Mouse (Mus musculus): ENCODE measurements around the gene Tom1.

Gene Tom1

DNA sequence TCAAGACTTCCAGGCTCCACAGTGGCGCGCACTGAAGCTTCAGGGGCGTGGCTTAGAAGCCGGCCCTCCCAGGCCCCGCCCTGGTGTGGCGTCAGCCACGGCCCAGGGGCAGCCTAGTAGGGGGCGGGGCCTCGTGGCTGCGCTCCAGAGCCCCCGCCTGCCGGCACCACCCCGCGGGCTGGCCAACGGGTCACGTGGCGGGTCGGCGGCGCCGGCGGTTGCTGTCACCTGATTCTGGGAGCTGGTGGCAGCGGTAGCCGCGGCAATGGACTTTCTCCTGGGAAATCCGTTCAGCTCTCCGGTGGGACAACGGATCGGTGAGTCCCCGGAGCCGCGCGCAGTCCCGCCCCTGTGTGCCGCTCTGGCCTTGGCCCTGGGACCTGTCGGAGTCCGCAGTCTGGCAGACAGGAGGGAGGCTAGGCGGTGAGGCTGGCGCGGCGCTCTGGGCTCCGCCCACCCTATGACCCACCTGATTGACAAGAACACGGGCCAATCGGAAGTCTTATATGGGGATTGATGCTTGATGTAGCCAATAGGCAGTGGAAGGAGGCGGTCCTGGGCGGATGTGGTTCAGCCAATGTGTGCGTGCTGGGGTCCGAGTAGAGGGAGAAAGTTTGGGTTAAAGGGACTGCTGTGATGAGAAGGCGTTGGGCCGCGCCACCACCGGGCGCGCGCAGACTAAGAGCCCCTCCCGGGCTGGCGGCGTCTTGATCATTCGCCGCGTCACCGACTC, at the start of gene Tom1:
TSS of gene Tom1 (plus strand) at position 195 of the 733 bp plus-strand sequence.
- CTCF ChIA-PET: no interaction called here

DNA sequence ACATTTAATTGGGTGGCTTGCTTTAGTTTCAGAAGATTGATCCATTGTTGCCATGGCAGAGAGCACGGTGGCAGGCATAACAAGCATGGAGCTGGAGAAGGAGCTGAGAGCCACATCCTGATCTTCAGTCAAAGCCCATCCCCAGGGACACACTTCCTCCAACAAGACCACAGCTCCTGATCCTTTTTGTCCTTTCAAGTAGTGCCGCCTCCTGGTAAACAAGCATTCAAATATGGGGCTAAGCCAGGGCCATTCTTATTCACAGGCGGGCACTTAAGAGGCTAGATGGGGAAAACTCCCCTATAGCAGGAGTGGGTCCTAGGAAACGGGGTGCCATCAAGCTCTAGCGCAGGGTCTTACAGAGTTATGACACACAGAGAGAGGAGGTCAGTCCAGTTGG, 46.1 kb upstream of the Tom1 start:
- CTCF ChIA-PET: no interaction called here

DNA sequence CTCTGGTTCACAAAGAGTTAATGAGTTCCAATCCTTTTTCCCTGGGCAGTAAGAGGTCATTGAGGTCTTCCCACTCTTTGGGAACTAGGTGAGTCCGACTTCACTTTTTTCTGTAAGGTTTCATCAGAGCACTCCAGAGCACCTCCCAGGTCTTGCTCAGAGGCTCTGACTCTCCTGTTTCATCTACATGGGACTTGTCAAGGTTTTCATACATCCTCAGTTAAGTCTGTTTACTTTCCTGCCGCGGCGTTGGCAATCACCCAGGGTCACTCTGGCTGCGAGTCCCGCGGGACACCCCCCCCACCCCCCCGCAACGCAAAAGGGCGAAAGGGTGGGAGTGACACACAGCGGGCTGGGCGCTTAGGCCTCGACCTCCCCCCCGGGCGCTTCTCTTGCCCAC, 43.5 kb upstream of the Tom1 start:
- CTCF ChIA-PET: no interaction called here

DNA sequence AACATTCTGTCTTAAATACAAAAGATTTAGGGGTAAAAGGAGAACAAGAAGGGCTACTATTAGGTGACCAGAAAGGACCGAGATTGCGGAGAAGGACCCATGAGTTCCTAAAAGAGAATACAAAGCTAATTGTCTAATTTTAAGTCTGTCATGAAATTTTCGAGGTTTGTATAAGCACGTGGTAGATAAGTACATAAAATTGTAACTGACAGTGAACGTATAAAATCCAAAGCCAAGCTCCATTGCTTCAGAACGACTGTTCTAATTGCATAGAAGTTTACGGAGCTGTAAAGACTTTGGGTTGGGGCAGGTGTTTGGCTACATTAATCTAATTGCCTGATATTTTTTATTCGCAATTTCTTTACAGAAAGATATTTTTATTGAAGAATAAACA, 40.4 kb upstream of the Tom1 start, which contains the start of gene Hmgxb4:
TSS of gene Hmgxb4 (plus strand) at position 276 of the 394 bp plus-strand sequence.
- CTCF ChIA-PET: no interaction called here

DNA sequence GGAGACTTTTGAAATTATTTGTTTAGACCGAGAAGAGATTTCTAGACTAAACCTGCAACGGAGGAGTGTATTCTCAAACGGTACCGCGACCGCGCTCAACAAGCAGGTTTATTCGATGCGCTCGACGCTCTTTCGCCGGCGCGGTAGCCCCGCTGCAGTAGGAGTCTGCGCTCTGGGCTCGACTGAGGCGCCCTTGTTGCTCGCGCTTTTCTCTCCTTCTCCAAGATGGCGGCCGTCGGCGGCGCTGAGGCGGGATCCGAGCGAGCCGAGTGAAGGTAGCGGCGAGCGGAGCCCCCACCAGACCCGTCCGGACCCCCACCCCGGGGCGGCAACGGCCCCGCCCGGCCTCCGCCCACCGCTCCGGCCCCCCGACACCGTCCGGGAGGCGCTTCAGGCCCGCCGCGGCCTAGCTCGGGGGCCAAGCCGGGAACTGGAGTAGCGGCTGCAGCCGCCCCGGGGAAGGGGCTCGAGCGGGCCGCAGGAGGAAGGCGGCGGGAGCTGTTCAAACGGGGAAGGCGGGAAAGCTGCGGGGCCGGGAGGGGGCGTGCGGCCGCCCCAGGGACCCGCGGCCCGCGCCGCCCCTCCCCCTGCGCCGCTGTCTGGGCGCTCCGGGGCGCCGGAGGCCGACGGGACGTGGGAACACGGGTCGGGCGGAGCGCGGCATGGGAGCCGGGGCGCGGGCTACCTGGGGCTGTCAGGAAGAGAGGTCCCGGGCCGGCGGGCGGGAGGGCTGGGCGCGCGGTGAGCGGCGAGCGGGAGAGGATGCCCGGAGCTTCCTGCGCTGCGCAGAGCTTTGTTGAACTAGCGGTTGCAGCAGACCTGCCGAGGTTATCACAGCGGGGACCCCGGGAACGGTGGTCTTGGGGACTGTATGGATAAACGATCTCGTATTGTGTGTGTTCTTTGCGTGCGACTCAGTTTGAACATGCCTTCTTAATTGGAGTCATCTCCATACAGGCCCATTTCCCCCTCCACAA, 39.7 kb upstream of the Tom1 start:
- CTCF ChIA-PET: no interaction called here

DNA sequence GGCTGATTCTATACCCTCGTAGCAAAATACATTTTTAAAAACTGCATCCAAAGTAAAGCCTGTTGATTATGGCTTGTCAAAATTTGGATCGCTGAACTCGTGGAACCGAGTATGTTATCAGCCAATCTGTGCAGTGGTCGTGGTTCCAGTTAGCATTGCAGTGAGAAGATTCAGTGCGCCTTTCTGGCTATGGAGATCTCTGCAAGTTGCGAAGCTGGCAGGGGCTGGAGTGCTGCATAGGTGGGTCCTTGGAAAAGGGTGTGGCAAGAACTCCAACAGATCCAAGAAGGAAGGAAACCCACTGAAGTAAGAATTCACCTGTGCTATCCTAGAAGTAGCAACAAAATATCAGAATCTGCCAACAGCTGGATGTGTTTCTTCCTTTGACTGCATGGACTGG, 39.0 kb upstream of the Tom1 start:
- CTCF ChIA-PET: no interaction called here

DNA sequence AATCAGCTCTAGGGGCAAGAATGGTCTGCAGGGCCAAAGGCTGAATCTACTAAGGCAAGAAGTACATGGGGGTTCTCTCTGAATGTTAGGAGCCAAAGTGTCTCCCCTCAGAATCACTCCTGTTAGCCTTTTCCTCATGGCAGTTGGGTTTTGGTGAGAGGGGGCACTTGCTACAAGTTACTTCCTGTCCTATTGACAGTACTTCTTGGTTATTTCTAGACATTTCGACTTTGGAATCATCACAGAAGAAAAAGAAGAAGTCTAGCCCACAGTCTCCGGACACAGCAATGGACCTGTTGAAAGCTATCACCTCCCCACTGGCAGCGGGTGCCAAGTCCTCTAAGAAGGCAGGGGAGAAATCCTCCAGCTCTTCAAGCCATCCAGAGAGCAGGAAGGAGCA, 33.1 kb upstream of the Tom1 start:
- CTCF ChIA-PET: no interaction called here

DNA sequence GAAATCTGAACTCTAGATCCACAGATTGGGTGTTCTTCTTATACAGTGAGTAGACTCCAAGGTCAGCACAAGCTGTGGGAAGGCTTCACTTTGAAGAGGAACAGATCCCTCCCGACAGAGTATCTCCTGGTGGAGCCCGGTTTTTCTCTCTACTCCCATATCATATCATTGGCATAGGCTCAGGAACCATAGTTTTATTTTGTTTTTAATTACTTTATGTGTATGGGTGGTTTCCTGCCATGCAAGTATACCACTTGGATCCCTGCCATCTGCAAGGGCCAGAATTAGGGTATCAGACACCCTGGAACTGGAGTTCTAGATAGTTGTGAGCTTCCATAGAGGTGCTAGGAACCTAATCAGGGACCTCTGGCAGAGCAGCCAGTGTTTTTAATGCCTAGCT, 24.7 kb upstream of the Tom1 start:
- CTCF ChIA-PET: interaction anchor here (1.1 kb wide), 1 partner anchor 95 kb away, joined by 3 read pairs; no protein-coding TSS in a partner anchor

DNA sequence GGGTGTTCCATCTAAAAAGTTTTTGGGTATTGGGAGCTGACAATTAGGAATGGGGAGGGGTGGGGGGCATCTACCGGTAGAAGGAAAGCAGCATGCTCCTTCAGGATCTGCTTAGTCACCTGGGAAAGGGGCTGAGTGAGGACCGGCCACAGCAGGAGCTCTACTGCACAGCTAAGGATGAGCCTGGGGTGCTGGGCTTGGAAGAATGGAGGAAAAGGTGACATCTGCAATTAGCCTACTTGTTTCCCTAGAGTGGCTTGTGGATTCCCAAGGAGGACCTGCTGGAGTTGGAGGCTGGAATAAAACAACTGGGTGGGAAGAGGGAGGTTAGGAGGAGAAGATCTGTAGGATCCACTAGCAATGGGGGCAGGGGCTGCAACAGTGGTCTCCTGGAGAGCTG, 19.9 kb upstream of the Tom1 start:
- CTCF ChIA-PET: no interaction called here

DNA sequence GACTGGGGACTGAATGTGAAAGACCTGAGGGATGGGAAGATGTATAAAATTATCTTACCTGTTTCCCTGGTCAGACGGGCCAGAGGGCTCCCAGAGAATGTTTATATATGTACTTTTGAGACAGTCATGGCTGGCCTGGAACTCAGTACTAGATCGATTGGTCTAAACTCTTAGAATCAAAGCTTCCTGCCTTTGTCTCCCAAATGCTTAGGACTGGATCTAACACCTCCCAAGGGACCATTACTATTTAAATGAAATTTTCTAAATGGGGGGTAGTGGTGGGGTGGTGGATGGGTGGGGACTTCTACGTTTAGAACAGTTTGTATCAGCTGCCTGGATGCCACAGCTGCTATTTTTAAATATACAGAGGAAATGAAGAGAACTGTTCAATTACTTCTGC, 19.5 kb upstream of the Tom1 start:
- CTCF ChIA-PET: no interaction called here

DNA sequence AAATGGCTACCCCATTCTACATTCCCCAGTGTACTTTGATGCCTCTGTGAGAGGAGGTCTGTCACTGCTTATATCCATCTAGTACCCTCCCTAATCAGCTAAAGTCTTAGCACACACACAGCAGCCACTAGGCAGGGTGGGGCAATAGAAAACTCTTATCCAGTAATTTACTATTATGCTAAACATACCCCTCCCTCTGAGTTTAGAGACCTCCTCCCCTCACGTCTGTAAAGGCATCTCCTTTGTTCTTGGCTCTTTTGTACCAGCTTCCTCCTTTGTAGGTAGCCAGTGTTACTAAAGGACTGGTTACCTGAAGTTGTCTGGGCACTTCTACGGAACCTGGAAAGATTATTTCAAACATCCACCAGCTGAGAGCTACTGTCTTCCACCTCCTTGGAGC, 17.5 kb upstream of the Tom1 start:
- CTCF ChIA-PET: no interaction called here

DNA sequence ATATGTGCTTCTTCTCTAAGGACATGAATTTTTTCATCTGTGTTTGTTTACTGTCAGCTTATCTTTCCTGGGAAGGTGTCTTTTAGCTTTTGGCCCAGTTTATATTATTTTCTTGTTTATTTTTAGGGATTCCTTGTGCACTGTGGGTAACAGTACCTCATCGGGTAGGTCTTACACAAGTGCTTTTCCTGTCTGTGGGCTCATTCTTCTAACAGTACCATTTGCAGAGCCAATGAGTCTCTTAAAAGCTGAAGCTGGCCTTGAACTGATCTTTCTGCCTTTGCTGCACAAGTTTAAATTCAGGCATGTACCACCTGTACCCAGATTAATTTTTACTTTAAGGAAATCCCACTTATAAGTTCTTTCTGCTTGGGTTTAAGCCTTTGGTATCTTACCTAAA, 17.1 kb upstream of the Tom1 start:
- CTCF ChIA-PET: no interaction called here

DNA sequence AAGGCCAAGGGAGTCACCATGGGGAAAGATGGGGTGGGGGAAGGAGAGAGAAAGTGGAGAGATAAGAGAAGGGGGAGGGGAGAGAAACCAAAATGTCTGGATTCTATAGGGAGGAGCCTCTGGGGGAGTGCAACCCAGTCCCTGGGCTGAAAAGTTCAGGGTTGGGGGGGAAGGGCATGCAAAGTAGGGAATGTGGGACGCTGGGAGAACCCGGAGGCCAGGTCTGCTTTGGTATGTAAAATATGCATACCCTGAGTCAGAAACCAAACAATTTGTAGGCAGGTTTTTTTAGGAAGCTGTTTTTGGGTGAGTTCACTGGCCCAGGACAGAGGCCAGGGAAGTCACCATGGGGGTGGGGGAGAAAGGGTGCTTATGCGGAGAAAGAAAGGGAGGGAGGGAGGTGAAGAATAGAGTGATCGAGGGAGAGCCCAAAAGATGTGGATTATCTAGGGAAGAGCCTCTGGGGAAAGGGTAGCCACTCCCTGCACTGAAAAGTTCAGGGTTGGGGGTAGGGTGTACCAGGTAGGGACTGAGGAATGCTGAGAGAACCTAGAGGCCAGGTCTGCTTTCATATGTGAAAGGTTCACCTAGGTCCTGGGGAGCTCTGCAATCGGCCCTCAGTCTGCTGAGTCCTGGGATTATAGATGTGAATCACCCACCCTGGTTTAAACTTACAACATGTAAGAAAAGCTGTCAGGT, 15.1 kb upstream of the Tom1 start:
- CTCF ChIA-PET: no interaction called here

DNA sequence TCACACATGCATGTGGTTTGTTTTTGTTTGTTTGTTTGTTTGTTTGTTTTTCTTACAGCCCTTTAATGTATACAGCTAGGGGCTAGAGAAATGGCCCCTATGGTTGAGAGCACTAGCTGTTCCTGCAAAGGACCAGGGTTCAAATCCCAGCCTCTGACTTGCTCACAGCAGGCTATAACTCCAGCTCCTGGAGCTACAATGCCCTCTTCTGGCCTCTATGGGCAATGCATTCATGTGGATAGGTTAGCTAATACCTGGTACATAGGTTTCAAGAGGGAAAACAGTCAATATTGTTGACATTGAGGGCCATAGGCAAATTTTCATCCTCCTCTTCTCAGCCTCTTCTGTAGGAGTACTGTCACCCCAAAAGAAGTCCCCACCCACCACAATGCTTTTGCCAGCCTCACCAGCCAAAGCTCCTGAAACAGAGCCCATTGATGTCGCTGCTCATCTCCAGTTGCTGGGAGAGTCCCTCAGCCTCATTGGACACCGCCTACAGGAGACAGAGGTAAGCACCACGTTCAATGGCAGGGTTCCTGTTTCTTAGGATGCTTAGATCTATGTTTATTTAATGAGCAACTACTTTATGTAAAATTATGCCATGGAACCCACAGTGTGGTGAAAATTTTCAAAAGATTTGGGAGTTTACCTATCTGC, 9.7 kb upstream of the Tom1 start:
- CTCF ChIA-PET: no interaction called here

DNA sequence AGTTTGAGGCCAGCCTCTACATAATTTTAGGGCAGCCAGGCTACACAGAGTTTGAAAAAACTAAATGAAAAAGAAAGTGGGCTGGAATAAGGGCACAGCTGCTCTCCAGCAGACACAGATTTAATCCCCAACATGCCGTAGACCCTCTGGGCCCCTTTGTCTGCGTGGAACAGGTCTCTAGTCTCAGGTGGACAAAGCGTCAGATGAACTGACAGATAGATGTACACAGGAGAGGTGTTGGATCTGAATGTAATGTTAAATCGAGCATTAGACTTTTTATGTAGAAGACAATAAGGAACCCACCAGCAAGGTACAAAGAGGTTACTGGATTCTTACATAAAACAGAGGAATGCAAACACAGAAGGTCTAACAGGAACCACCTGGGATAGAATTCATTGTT, 7.7 kb upstream of the Tom1 start:
- CTCF ChIA-PET: no interaction called here

DNA sequence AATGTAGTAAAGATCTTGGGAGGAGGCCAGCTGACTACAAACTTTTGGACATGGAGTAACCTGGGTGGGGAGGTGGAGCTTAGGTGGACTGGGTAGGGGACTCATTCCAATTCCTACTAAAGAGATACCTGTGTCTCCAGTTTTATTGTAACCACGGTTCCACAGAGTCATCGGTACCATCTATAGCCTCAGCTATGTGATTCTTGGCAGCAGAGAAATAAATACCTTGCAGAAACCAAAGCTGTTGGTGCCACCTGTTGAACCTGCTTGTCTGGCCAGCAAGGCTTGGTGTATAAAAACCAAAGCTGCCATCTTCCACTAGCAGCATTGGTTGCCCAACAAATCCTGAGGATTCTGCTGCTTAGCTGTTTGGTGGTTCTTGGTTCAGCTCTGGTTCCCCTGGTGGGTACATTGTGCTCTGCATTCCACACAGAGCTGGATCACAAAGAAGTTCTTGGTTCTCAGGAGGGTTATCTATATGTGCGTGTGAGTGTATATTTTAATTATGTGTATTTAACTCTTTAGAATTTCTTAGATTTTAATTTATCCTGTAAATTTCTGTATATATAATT, 3.0 kb upstream of the Tom1 start:
- CTCF ChIA-PET: no interaction called here

DNA sequence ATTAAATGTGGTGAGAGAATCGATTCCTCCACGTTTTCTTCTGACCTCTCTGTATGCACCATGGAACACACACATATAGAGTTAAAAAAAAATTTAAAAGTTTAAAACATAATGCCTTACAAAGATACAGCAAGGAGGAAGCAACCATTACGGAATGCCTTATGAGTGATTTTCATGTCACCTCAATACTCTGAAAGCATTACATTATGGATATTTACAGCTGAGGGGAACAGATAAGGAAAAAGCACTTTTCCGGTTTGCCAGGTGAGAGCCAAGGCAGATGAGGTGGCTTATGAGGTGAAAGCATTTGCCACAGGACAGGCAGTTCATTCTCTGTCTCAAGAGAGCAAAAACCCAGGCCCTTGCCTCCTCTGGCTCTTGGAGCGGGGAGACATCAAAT, 544 bp upstream of the Tom1 start:
- CTCF ChIA-PET: no interaction called here

DNA sequence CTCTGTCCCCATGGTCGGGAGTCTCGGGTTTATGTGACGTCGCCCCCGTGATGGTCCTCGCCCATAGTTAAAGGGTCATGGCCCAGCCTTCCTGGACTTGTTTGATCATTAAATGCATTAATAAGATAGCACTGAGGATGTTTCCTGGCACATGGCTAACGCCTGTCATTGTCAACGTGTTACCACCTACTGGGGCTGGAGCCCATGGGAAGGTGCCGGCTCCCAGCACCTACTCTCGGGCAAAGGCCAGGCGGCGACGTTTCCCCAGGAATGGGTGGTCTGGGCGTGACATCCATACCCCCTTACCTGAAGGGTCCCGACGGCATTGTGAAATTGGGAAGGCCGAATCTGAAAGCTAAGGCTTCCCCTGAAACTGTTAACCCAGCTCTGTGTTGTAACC, 780 bp downstream of the Tom1 start:
- CTCF ChIA-PET: no interaction called here

DNA sequence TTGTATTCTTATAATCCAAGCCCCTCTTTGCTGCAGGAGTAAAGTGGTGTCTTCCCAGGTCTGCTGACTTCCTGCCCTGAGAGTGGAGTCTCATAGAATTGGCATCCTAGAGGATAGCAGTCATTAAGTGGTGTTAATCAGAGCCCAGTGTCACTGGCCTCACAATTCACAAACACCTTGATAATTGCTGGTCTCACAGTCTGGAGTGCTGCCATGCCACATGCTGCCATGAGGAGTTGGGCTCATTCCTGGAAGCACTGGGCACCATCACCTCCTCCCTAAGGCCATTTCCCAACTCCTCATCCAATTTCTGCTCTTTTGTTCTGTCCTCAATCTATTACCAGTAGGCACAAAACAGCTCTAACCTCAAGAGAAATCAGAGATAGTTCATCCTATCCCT, 2.1 kb downstream of the Tom1 start:
- CTCF ChIA-PET: no interaction called here

DNA sequence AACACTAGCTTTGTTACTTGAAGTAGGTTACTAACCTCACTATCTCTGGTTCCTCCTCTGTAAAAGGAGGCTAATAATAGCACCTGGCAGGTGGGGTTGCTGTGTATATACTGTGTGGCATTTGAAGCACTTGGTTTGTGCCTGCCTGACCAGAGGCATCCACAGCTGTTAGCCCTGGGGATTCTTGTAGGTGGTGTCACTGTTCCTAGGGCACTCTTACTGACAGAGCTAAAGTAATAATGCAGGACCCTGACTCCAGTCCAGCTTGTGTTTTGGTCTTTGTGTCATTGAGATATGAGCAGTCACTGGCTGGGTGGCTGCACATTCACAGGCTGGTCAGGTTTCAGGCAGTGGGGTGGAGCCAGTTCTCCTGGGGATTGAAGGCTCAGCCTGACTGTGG, 5.0 kb downstream of the Tom1 start:
- CTCF ChIA-PET: no interaction called here

DNA sequence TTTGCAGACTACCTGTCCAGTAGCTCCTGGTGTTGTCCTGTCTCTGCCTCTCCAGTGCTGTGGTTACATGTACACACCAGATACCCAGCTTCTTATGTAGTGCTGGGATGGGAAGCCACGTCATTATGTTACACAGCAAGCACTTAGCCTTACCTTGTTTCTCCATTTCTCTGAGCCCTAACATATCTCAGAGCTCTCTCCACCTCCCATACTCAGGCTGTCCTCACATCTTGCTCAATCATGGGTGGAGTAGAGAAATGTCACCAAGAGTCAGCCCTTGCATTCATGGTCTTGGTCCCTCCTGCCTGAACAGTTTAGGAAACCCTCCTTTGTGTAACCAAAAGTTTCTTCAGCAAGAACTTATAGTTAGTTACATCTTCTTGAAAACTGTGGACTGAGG, 6.2 kb downstream of the Tom1 start:
- CTCF ChIA-PET: no interaction called here

DNA sequence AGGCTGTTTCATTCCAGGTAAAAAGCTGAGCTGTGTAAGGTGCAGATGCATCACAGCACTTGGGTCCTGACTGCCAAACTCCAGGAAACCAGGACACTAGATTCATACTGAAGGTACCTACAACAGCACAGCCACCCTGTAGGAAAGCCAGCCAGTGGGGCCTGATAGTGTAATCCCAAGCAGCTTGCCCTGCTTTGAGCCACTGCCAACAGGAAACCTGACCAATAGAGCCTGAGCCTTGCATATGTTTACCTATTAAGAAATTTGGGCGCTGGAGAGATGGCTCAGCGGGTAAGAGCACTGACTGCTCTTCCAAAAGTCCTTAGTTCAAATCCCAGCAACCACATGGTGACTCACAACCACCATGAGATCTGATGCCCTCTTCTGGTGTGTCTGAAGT, 8.7 kb downstream of the Tom1 start:
- CTCF ChIA-PET: no interaction called here

Data from spleen, embryonic (tissue).